In genomic region chr15:81585746-81586461, GRCm38 (mm10) we compare ENCODE assay signal across 8 mouse cellular contexts. TPM values are rescaled to one million over a fixed set of nuclear protein-coding genes. Genes with fewer than 3 reads are reported as not detected.
DNase-seq lines count a peak whose midpoint lies in the region; ATAC-seq and TF ChIP-seq lines count a peak whose summit lies in the region.

No protein-coding gene starts in this region.

- under 1% methylated on average over 68 of the region's 77 CpGs for WGBS in forebrain, embryonic 16.5 days
- WGBS in lung, embryonic 14.5 days = under 1% methylated on average over 56 of the region's 77 CpGs
- WGBS in olfactory bulb, adult 2 months = under 1% methylated on average over 71 of the region's 77 CpGs

- no peaks in the 10 kb centered on the region for H3K9me3 ChIP-seq in ES-E14 (ENCODE audit: control insufficient read depth, insufficient read depth, low read depth, low read length)
- H3K9me3 ChIP-seq in forebrain, embryonic 16.5 days (ENCODE audit: control insufficient read depth, low read length) = no peaks in the 10 kb centered on the region
- no peaks in the 10 kb centered on the region for H3K9me3 ChIP-seq in lung, embryonic 14.5 days (ENCODE audit: low read depth, low read length)

- peak; percentile 67 for ATAC-seq in forebrain, embryonic 16.5 days
- peak; percentile 74 for ATAC-seq in lung, embryonic 14.5 days (ENCODE audit: insufficient read depth)

- peaks cover 0 to 8% of the 10 kb centered on the region in 2 experiments; a peak in 2 of 4 replicates for H3K4me1 ChIP-seq in ES-E14 (ENCODE audit: control insufficient read depth in 2 of 2, insufficient read depth in 2 of 2, low read length in 2 of 2, poor library complexity in 1 of 2)
- H3K4me1 ChIP-seq in forebrain, embryonic 16.5 days (replicated peaks; ENCODE audit: control insufficient read depth, insufficient read depth, low read length) = peaks cover 21% of the 10 kb centered on the region
- H3K4me1 ChIP-seq in lung, embryonic 14.5 days (ENCODE audit: insufficient read depth) = peaks cover 3% of the 10 kb centered on the region
- H3K4me1 ChIP-seq in olfactory bulb, adult 2 months (ENCODE audit: control insufficient read depth, insufficient read depth, low read length) = peaks cover 5% of the 10 kb centered on the region

- peak; percentile 57 for TF ChIP-seq CTCF in lung, embryonic 14.5 days (IDR thresholded peaks at IDR 0.05; ENCODE audit: low read depth)
- TF ChIP-seq CTCF in olfactory bulb, adult 2 months (IDR thresholded peaks at IDR 0.05; ENCODE audit: insufficient read depth, low read depth, low read length) = no peak

- peak overlapping the region; percentile 99 for H3K27ac ChIP-seq in ES-E14 (ENCODE audit: insufficient read depth, low read depth, low read length, poor library complexity, severe bottlenecking)
- peak overlapping the region; percentile 100 for H3K27ac ChIP-seq in forebrain, embryonic 16.5 days (ENCODE audit: low read length)
- peak overlapping the region; percentile 100 for H3K27ac ChIP-seq in lung, embryonic 14.5 days (ENCODE audit: low read depth)
- H3K27ac ChIP-seq in olfactory bulb, adult 2 months (ENCODE audit: insufficient read depth, low read depth, low read length) = peak overlapping the region; percentile 97

- H3K36me3 ChIP-seq in ES-E14 (ENCODE audit: control insufficient read depth, insufficient read depth, low read length, poor library complexity, severe bottlenecking) = peaks cover 2% of the 10 kb centered on the region; the same call in 1 of the 2 replicates
- no peaks in the 10 kb centered on the region for H3K36me3 ChIP-seq in forebrain, embryonic 16.5 days (ENCODE audit: control insufficient read depth, insufficient read depth)
- peaks cover 10% of the 10 kb centered on the region; the same call in 1 of the 2 replicates for H3K36me3 ChIP-seq in lung, embryonic 14.5 days (ENCODE audit: insufficient read depth)

- no peaks in the 10 kb centered on the region for H3K27me3 ChIP-seq in forebrain, embryonic 16.5 days (replicated peaks; ENCODE audit: control insufficient read depth, insufficient read depth, low read length)
- no peaks in the 10 kb centered on the region for H3K27me3 ChIP-seq in lung, embryonic 14.5 days (ENCODE audit: insufficient read depth, low read length)

- TF ChIP-seq POLR2A in olfactory bulb, adult 2 months (IDR thresholded peaks at IDR 0.05; ENCODE audit: insufficient read depth, low read depth, low read length) = peak; percentile 91

- in situ Hi-C loops in ES-E14 (cut with MboI; ENCODE audit: low sequenced_read_pairs in 2 of 2, unreplicated experiment in 2 of 2) = no loop called here

- peak overlapping the region; percentile 91 to 99 for H3K4me3 ChIP-seq in ES-E14 (ENCODE audit: insufficient read depth in 1 of 2, low read depth in 1 of 2, low read length in 2 of 2, poor library complexity in 1 of 2, severe bottlenecking in 1 of 2)
- H3K4me3 ChIP-seq in forebrain, embryonic 16.5 days (replicated peaks; ENCODE audit: low read length) = peak overlapping the region; percentile 62
- peak overlapping the region; percentile 97 for H3K4me3 ChIP-seq in lung, embryonic 14.5 days (ENCODE audit: low read depth, low read length)
- H3K4me3 ChIP-seq in olfactory bulb, adult 2 months (ENCODE audit: insufficient read depth, low read depth, low read length) = peak overlapping the region; percentile 86

- DNase-seq in ES-E14 (ENCODE audit: low read depth, low spot score) = peak; percentile 52
- DNase-seq in cerebellum, adult 11-12 months = peak; percentile 93
- DNase-seq in heart, postnatal 36 days = peak; percentile 80 to 89
- DNase-seq in layer of hippocampus, adult 8-10 months (ENCODE audit: low spot score in 2 of 2) = peak; percentile 75 to 76
- peak; percentile 84 for DNase-seq in lung, embryonic 14.5 days
- peak; percentile 86 to 89 for DNase-seq in thymus, adult 18-20 months

- intact Hi-C loops in heart, postnatal 36 days (cut with DNase I) = loop anchor here (1.0 to 2.0 kb wide), 4 partner anchors 19 to 187 kb away; partner anchors contain the start of gene Rbx1

- peak overlapping the region; percentile 100 for H3K9ac ChIP-seq in ES-E14 (ENCODE audit: insufficient read depth, low read depth, low read length, poor library complexity, severe bottlenecking)
- peak overlapping the region; percentile 100 for H3K9ac ChIP-seq in forebrain, embryonic 16.5 days (replicated peaks; ENCODE audit: low read depth, low read length)
- peak overlapping the region; percentile 100 for H3K9ac ChIP-seq in lung, embryonic 14.5 days

- peak overlapping the region; percentile 62 for H3K4me2 ChIP-seq in forebrain, embryonic 16.5 days (ENCODE audit: low read length)
- H3K4me2 ChIP-seq in lung, embryonic 14.5 days = peak overlapping the region; percentile 60

TF ChIP-seq in ES-E14, 5 proteins besides CTCF, POLR2A, EP300 and RAD21:
- no peak for TF ChIP-seq HCFC1 (IDR thresholded peaks at IDR 0.05; ENCODE audit: borderline replicate concordance, insufficient read depth, low read length)
- TF ChIP-seq ZC3H11A (IDR thresholded peaks at IDR 0.05; ENCODE audit: borderline replicate concordance, low read depth, low read length) = no peak
- TF ChIP-seq ZNF384 (IDR thresholded peaks at IDR 0.05; ENCODE audit: low read depth, low read length) = no peak
- TF ChIP-seq CHD2 (IDR thresholded peaks at IDR 0.05; ENCODE audit: low read depth, low read length) = no peak
- TF ChIP-seq MAFK (IDR thresholded peaks at IDR 0.05; ENCODE audit: insufficient read depth, low read depth, low read length) = no peak
TF ChIP-seq in ES-E14: peak in this region for 0.

RNA-seq across cellular contexts. Expression of gene Ep300, which starts 0.8 kb away (rescaled TPM):
- 48.5 and 58.4 TPM in 2 replicates for total RNA-seq in ES-E14 (2012; rRNA removed)
- polyA plus RNA-seq in forebrain, embryonic 16.5 days (2015; fragmentation: Nextera tagmentation; extraction: Ambion mirVana) = 17.9 and 18.0 TPM in 2 replicates
- 10 to 100 TPM; 45.4 to 55.0 TPM for total RNA-seq in heart, postnatal 36 days (2021)
- total RNA-seq in layer of hippocampus, adult 8-10 months (2022) = 10 to 100 TPM; 64.5 to 80.0 (median 74.6) TPM
- 22.6 and 25.0 TPM in 2 replicates for polyA plus RNA-seq in lung, embryonic 14.5 days (2014; fragmentation: Nextera tagmentation; extraction: Ambion mirVana)
- 218 TPM in 1 of 2 replicates, not detected in the other for polyA plus RNA-seq in olfactory bulb, adult 2 months (2012; ENCODE audit: insufficient read depth, insufficient read length, low replicate concordance, missing spikeins)

Comparison
In these comparisons a context has a peak if more than half of its experiments do, and no peak if none do; other contexts are left out.
1. Peak in every context shown above with its lines: DNase-seq, ATAC-seq, H3K4me3 ChIP-seq and H3K27ac ChIP-seq.